Mouse (Mus musculus) lung, adult 2 months (tissue): ENCODE results near the gene Lipk.

ENCODE experiments used
- CTCF ChIP-seq: fragments of 200-500 bp; IDR thresholded peaks from 2 replicates; pipeline ENCODE4 v1.5.1; 2011; ENCODE audit warnings: mild to moderate bottlenecking, low read length, control low read depth; ENCODE audit not compliant: insufficient read depth
- POLR2A ChIP-seq: fragments of 200-500 bp; IDR thresholded peaks from 2 replicates; pipeline ENCODE4 v1.6.1; 2011; ENCODE audit warnings: low read depth, mild to moderate bottlenecking, control low read depth, low read length, borderline replicate concordance; ENCODE audit errors: extremely low read depth

DNA sequence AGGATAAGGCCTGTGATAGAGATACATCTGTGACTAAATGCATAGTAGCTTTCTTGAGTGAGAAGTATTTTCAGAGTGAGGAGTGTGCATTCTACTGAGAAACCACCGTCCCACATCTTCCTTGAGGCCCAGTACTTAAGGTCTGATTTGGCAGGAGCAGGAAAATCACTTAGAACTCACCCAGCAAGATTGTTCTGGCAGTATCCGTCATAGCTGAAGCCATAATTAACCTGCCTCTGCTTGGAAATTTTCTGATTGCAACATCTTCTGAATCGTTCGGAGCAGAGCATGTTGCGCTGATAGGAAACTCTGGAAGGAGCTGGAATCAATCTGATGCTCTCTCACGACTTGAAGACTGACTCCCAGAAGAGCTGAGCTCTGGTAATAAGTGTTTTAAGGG is at the start of gene Lipk:
- TF ChIP-seq CTCF (no peak), POLR2A (no peak)
